Mouse (Mus musculus): ENCODE data around the gene Siglec1. TPM values are rescaled to one million over a fixed set of nuclear protein-coding genes. Genes with fewer than 3 reads are reported as not detected.

Gene Siglec1
- polyA plus RNA-seq, 1 experiment from 2014 or later, result 0.13 TPM

- H3K4me1 ChIP-seq (replicated peaks; ENCODE audit: control insufficient read depth, insufficient read depth, low read length), result peaks cover 21% of the 10 kb centered on the region
- peaks cover 33% of the 10 kb centered on the region for H3K27me3 ChIP-seq (replicated peaks; ENCODE audit: control insufficient read depth, insufficient read depth, low read length)
- no peak overlapping the region for H3K4me2 ChIP-seq (ENCODE audit: low read length)
- WGBS, result 93% methylated on average over 8 of the region's 8 CpGs
- no peak overlapping the region for H3K9ac ChIP-seq (replicated peaks; ENCODE audit: low read depth, low read length)
- no peak for ATAC-seq
- H3K9me3 ChIP-seq (ENCODE audit: control insufficient read depth, low read length), result no peaks in the 10 kb centered on the region
- no peak overlapping the region for H3K4me3 ChIP-seq (replicated peaks; ENCODE audit: low read length)
- no peak overlapping the region for H3K27ac ChIP-seq (ENCODE audit: low read length)
- no peaks in the 10 kb centered on the region for H3K36me3 ChIP-seq (ENCODE audit: control insufficient read depth, insufficient read depth)
These were observed 27.9 kb downstream of the Siglec1 start for GRCm38 (mm10) chr2:131058672-131059071.

DNA sequence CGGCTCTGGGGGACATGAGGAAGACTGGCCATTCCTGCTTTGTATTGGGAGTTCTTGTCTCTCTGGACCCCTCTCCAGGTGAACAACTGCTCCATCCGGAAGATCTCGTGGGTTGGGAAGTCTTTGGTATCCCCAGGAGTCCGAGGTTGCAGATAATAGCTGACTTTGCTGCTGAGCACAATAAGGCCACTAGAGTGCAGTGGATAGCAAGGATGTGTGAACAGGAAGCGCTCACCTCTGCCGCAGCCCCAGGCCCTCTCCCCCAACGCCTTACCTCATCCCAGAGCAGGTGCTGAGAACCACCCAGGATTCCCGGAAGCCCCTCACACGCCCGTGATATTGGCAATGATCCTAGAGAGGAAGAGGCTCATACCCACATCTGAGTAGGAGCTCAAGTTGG, 30.4 kb downstream of the Siglec1 start:
- Histone ChIP-seq H3K9me3 (ENCODE audit: control insufficient read depth, low read length) (no peaks in the 10 kb centered on the region), H3K9ac (replicated peaks; ENCODE audit: low read depth, low read length) (no peak overlapping the region), H3K4me1 (replicated peaks; ENCODE audit: control insufficient read depth, insufficient read depth, low read length) (peaks cover 18% of the 10 kb centered on the region), H3K27ac (ENCODE audit: low read length) (no peak overlapping the region), H3K27me3 (replicated peaks; ENCODE audit: control insufficient read depth, insufficient read depth, low read length) (peaks cover 38% of the 10 kb centered on the region), H3K36me3 (ENCODE audit: control insufficient read depth, insufficient read depth) (no peaks in the 10 kb centered on the region), H3K4me2 (ENCODE audit: low read length) (no peak overlapping the region), H3K4me3 (replicated peaks; ENCODE audit: low read length) (no peak overlapping the region)
- no peak for ATAC-seq
- WGBS, result 5% methylated on average over 10 of the region's 10 CpGs

DNA sequence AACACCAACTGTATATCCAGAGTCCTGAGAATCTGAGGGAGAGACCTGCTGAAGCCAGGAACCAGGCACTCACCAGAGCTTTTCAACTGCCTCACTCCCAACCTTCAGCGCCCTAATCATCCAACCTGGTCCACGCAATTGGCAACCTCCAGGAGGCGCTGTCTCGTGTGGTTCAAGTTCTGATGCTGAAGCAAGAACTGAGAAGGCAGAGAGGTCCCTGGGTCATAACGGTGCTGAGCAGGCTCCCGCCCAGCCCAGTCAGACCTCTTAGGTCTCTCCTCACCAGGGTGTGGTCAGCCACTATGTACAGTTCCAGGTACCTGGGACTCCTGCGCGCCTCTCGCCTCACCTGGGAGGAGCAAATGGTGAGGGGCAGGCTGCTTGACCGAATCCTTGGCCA, 30.9 kb downstream of the Siglec1 start:
- peaks cover 38% of the 10 kb centered on the region for H3K27me3 ChIP-seq (replicated peaks; ENCODE audit: control insufficient read depth, insufficient read depth, low read length)
- H3K36me3 ChIP-seq (ENCODE audit: control insufficient read depth, insufficient read depth), result no peaks in the 10 kb centered on the region
- no peaks in the 10 kb centered on the region for H3K9me3 ChIP-seq (ENCODE audit: control insufficient read depth, low read length)
- H3K27ac ChIP-seq (ENCODE audit: low read length), result no peak overlapping the region
- H3K4me2 ChIP-seq (ENCODE audit: low read length), result no peak overlapping the region
- H3K4me3 ChIP-seq (replicated peaks; ENCODE audit: low read length), result no peak overlapping the region
- no peak for ATAC-seq
- peaks cover 18% of the 10 kb centered on the region for H3K4me1 ChIP-seq (replicated peaks; ENCODE audit: control insufficient read depth, insufficient read depth, low read length)
- H3K9ac ChIP-seq (replicated peaks; ENCODE audit: low read depth, low read length), result no peak overlapping the region
- WGBS, result 4% methylated on average over 10 of the region's 10 CpGs

GRCm38 (mm10) chr2:131054646-131055264, 31.8 kb downstream of the Siglec1 start:
- H3K9me3 ChIP-seq (ENCODE audit: control insufficient read depth, low read length), result no peaks in the 10 kb centered on the region
- peak overlapping the region; percentile 36 for H3K4me3 ChIP-seq (replicated peaks; ENCODE audit: low read length)
- H3K4me2 ChIP-seq (ENCODE audit: low read length), result peak overlapping the region; percentile 46
- H3K4me1 ChIP-seq (replicated peaks; ENCODE audit: control insufficient read depth, insufficient read depth, low read length), result peaks cover 18% of the 10 kb centered on the region
- H3K9ac ChIP-seq (replicated peaks; ENCODE audit: low read depth, low read length), result peak overlapping the region; percentile 1; the same call in 1 of the 2 replicates
- H3K27me3 ChIP-seq (replicated peaks; ENCODE audit: control insufficient read depth, insufficient read depth, low read length), result peaks cover 38% of the 10 kb centered on the region
- H3K27ac ChIP-seq (ENCODE audit: low read length), result no peak overlapping the region
- 1% methylated on average over 21 of the region's 21 CpGs for WGBS
- ATAC-seq, result no peak; the same call in 1 of the 2 replicates
- no peaks in the 10 kb centered on the region for H3K36me3 ChIP-seq (ENCODE audit: control insufficient read depth, insufficient read depth)

GRCm38 (mm10) chr2:131053851-131054645, 32.5 kb downstream of the Siglec1 start:
- Histone ChIP-seq H3K4me3 (replicated peaks; ENCODE audit: low read length) (peak overlapping the region; percentile 36), H3K4me2 (ENCODE audit: low read length) (peak overlapping the region; percentile 46), H3K9me3 (ENCODE audit: control insufficient read depth, low read length) (no peaks in the 10 kb centered on the region), H3K27ac (ENCODE audit: low read length) (no peak overlapping the region), H3K27me3 (replicated peaks; ENCODE audit: control insufficient read depth, insufficient read depth, low read length) (peaks cover 38% of the 10 kb centered on the region), H3K36me3 (ENCODE audit: control insufficient read depth, insufficient read depth) (no peaks in the 10 kb centered on the region), H3K4me1 (replicated peaks; ENCODE audit: control insufficient read depth, insufficient read depth, low read length) (peaks cover 18% of the 10 kb centered on the region), H3K9ac (replicated peaks; ENCODE audit: low read depth, low read length) (no peak overlapping the region)
- no peak; the same call in 1 of the 2 replicates for ATAC-seq
- 1% methylated on average over 45 of the region's 45 CpGs for WGBS

DNA sequence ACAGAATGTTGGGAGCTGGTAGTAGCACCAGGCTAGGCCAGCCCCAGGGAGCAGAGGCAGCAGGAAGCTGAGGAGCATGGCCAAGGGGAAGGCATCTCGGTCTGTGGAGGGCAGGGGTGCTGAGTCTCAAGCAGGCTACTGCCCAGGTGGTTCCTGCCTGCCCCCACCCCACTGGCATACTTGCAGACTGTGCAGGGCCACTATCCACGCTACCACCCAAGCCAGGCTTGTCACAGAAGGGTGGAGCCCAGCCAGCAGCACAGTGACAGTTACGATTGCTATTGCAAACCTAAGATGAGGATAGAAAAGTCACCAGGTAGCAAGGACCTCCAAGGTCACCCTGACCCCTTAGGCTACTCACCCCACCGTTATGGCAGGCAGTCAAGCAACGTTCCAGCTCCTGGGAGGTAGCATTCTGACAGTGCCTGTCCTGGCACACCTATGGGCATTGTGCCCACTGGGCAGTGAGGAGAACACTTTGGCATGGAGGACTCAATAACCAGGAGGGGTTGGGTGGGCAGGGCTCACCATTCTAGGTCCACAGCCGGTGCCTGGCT, 33.6 kb downstream of the Siglec1 start:
- Histone ChIP-seq H3K9me3 (ENCODE audit: control insufficient read depth, low read length) (no peaks in the 10 kb centered on the region), H3K4me3 (replicated peaks; ENCODE audit: low read length) (no peak overlapping the region), H3K27me3 (replicated peaks; ENCODE audit: control insufficient read depth, insufficient read depth, low read length) (peaks cover 38% of the 10 kb centered on the region), H3K36me3 (ENCODE audit: control insufficient read depth, insufficient read depth) (no peaks in the 10 kb centered on the region), H3K4me1 (replicated peaks; ENCODE audit: control insufficient read depth, insufficient read depth, low read length) (peaks cover 18% of the 10 kb centered on the region), H3K4me2 (ENCODE audit: low read length) (no peak overlapping the region), H3K9ac (replicated peaks; ENCODE audit: low read depth, low read length) (no peak overlapping the region), H3K27ac (ENCODE audit: low read length) (no peak overlapping the region)
- 70% methylated on average over 6 of the region's 6 CpGs for WGBS
- no peak for ATAC-seq

- no peak overlapping the region for H3K27ac ChIP-seq (ENCODE audit: low read length)
- H3K27me3 ChIP-seq (replicated peaks; ENCODE audit: control insufficient read depth, insufficient read depth, low read length), result peaks cover 38% of the 10 kb centered on the region
- no peaks in the 10 kb centered on the region for H3K9me3 ChIP-seq (ENCODE audit: control insufficient read depth, low read length)
- no peak for ATAC-seq
- H3K9ac ChIP-seq (replicated peaks; ENCODE audit: low read depth, low read length), result no peak overlapping the region
- WGBS, result 73% methylated on average over 5 of the region's 5 CpGs
- H3K36me3 ChIP-seq (ENCODE audit: control insufficient read depth, insufficient read depth), result no peaks in the 10 kb centered on the region
- no peak overlapping the region for H3K4me2 ChIP-seq (ENCODE audit: low read length)
- H3K4me3 ChIP-seq (replicated peaks; ENCODE audit: low read length), result no peak overlapping the region
- peaks cover 18% of the 10 kb centered on the region for H3K4me1 ChIP-seq (replicated peaks; ENCODE audit: control insufficient read depth, insufficient read depth, low read length)
These were observed 34.5 kb downstream of the Siglec1 start for GRCm38 (mm10) chr2:131052043-131052442.

DNA sequence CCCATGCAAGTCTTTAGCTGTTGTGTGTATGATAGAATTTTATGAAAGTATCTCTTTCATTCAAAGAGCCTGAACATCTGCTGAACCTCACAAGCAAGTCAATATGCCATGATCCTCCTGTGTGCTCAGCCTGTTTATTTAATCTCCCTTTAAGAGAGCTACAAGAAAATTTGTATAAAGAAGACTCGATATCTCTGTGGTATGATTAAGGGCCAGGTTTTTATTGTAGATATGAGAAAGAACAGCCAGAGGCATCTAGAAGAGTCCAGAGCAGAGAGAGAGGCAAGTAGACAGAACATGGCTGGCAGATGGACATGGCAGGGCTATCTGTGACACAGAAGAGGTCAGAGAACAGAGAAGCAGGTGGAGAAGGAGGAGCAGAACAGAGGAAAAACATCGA, 40.5 kb downstream of the Siglec1 start:
- Histone ChIP-seq H3K9ac (replicated peaks; ENCODE audit: low read depth, low read length) (no peak overlapping the region), H3K4me3 (replicated peaks; ENCODE audit: low read length) (no peak overlapping the region), H3K4me1 (replicated peaks; ENCODE audit: control insufficient read depth, insufficient read depth, low read length) (0 out of 2 replicates have a peak, but pooled peaks cover 2% of the 10 kb centered on the region), H3K4me2 (ENCODE audit: low read length) (no peak overlapping the region), H3K36me3 (ENCODE audit: control insufficient read depth, insufficient read depth) (no peaks in the 10 kb centered on the region), H3K27ac (ENCODE audit: low read length) (no peak overlapping the region), H3K9me3 (ENCODE audit: control insufficient read depth, low read length) (no peaks in the 10 kb centered on the region), H3K27me3 (replicated peaks; ENCODE audit: control insufficient read depth, insufficient read depth, low read length) (0 out of 2 replicates have a peak, but pooled peaks cover 3% of the 10 kb centered on the region)
- WGBS, result 87% methylated on average over 2 of the region's 2 CpGs
- no peak for ATAC-seq

GRCm38 (mm10) chr2:131044989-131045720, 41.4 kb downstream of the Siglec1 start:
- H3K9me3 ChIP-seq (ENCODE audit: control insufficient read depth, low read length), result no peaks in the 10 kb centered on the region
- H3K9ac ChIP-seq (replicated peaks; ENCODE audit: low read depth, low read length), result no peak overlapping the region
- H3K4me3 ChIP-seq (replicated peaks; ENCODE audit: low read length), result no peak overlapping the region
- no peak for ATAC-seq
- H3K4me1 ChIP-seq (replicated peaks; ENCODE audit: control insufficient read depth, insufficient read depth, low read length), result peaks cover 7% of the 10 kb centered on the region
- 73% methylated on average over 9 of the region's 9 CpGs for WGBS
- no peak overlapping the region for H3K27ac ChIP-seq (ENCODE audit: low read length)
- H3K36me3 ChIP-seq (ENCODE audit: control insufficient read depth, insufficient read depth), result no peaks in the 10 kb centered on the region
- H3K4me2 ChIP-seq (ENCODE audit: low read length), result no peak overlapping the region
- peaks cover 7% of the 10 kb centered on the region; the same call in 1 of the 2 replicates for H3K27me3 ChIP-seq (replicated peaks; ENCODE audit: control insufficient read depth, insufficient read depth, low read length)
